Mouse (Mus musculus): ENCODE data around the gene Mrps23.

The Mrps23 gene

DNA sequence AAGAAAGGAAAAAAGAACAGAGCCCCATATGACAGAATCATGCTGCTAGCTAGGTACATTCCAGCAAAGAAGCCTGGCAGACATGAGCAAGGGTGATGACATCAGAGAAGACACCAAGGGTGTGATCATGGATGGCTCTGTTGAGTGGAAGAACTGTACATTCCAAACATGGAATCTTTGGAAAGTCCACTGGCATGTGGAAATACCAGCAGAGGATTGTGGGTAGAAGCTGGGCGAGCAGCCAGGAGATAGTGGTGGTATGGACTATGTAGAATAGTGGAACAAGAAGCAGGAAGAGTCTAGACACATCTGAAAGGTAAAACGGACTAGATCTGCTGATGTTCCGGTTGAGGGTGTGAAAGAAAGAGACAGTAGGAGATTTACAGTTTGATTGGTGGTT is 46.4 kb downstream of the Mrps23 start:
- DNase-seq (ENCODE audit: low spot score), result no peak

DNA sequence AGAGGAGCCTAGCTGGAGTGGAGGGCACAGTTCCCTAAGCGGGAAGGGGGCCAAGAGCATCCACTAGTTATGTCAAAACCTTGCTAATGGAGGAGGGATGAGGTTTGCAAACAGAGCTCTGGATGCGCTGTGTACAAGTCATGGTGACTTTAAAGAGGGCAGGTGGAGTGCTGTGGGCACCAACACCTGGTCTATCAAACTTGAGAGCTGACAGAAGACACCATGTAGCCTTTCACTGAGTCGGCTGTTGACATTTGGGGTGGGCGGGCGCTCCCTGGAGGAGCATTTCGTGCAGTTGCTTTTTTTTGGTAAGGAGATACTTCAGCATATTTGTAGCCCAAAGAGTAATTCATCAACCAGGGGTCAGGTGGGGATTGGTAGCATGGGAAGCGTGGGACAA is 47.1 kb downstream of the Mrps23 start:
- DNase-seq (ENCODE audit: low spot score), result no peak

DNA sequence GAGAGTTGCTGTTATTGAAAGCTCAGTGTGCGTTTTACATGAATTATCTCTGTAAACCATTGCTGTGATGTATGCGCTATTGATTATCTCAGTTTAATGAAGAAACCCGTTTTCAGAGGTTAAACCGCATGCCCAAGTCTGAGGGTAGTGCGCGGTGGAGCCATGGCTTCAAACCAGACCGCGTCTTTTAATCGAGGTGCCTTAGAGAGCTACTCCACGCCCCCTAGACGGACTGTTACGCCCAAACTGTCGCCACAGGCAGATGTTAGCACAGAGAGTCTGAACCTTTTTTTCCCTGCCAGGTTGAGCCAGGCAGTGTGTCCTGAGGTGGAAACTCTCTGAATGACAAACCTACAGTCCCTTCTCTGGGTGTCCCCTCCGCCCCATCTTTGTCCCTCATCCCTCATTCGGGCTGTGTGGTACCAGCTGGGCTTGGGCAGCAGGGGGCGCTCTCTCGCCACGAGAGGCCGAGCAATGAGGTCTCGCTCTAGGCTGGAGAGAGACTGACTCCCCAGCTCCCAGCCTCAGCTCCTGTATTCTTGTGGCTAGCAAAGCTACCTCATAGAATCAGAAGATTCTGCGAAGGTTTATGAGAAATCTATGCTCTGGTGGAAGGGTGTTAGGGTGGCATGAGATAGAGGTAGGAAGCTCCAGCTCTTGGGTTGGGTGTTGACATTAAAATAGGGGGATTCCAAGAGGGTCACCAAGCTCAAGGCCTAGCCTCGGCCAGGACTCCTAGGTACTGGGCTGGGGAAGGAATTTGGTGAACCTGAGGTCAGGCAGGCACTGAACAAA is 48.0 kb downstream of the Mrps23 start:
- DNase-seq (ENCODE audit: low spot score), result peak; percentile 66

DNA sequence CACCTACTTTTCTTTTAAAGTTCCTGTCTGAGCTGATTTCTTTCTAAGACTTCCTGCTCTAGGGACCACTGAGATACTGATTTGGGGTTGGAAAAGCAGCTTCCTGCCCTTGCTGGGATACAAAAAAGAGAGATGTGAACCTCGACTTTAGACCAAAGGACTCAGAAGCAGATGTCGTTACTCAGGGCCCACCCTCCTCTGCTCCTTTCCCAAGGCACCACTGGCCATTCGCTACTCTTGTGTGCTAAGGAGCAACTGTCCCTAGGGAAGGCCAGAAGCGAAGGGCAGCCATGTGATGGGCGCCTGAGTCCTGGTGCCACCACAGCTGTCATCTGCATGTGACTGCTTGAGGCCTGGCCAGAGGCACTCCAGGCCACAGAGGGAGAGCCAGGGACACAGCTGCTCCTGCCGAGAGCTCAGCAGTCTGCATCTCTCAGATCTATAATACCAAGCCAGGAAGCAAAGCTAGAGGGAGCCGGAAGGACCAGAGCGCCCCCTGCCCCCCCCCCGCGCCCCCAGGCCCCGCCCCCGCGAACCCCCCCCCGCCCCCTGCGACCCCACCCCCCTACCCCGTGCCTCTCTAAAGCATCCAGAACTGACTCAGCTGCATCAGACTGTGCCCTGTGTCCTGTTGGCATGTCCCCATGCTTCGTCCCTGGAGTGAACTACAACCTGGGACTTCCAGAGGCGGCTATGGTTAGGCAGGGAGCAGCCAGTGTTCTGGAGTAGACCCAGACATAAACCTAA is 48.8 kb downstream of the Mrps23 start:
- DNase-seq (ENCODE audit: low spot score), result no peak

DNA sequence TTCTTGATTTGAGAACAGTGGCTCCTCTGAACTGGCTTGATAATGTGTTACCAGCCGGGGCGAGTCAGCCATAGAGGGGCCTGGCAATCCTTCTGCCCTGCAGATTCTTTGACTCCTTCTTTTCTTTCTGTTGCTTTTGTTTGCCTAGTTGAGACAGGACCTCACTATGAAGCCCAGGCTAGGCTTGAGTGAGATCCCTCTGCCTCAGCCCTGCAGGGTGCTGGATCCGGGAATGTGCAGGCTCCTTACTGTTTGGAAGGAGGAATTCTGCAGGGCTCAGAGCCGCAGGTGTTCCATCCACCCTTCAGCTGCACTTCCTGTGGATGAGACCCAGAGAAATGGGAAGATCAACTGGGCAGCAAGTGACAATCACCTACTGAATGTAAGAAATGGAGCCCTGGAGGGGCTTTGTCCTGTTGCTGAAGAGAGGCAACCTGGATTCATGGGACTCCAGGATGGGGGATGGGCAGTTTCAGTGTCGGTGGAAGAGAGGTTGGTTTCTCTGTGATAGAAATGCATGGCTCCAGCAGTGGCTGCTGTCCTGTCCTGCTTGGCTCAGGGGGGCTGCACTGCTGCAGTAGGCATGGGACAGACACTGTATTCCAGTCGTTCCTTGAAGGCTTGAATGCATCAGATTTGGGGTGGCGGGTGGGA is 49.5 kb downstream of the Mrps23 start:
- no peak for DNase-seq (ENCODE audit: low spot score)

DNA sequence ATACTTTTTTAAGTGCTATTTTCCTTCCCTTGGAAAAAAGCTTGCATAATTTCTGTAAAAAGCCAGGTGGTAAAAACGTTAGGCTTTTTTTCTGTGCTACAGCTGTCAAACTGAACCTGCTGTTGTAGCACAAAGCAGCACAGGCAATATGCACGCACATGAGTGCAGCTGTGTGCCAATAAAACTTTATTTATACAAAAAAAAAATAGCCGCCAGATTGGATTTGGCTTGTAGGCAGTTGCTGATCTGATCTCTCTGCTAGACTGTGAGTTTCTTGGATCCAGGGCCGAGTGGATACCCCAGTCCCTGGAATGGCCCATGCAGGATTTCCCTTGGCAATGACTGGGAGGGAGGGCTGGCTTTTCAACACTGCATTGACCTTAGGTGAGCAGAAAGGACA is 53.5 kb downstream of the Mrps23 start:
- no peak for DNase-seq (ENCODE audit: low spot score)

DNA sequence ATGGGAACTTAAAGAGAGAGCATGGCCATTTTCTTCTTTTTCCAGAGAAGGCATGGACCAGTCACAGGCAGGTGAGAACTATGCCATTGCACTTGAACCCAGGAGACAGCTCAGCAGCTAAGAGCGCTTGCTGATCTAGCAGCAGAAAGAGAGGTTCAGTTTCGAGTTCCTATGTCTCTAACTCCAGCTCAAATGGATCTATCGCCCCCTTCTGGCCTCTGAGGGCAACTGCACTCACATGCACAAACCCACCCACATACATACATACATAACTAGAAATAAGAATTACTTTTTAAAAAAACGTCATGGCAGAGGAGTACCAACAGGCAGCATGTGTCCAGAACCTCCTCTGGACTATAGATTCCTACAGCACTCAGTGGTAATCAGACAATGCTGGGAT is 54.0 kb downstream of the Mrps23 start:
- DNase-seq (ENCODE audit: low spot score), result no peak

DNA sequence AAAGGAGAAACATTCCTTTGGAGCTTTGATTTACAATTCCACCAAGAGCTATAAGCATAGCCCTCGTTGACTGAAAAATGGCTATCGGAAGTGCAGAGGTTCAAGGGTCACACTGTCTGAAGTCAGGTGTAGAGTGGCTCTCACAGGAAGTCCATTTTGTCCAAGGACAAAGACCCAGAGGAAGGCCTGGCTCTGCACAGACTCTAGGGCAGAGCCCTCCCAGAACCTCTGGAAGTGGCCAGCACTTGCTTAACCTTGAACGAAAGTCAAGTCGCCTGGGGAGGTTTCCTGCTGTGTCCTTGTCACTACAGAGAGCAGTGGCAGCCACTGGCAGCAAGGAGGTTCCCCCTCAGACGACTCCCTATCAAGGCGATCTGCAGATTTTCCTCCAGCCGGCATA is 56.3 kb downstream of the Mrps23 start:
- DNase-seq (ENCODE audit: low spot score), result no peak

All from layer of hippocampus, adult 9-10 months (tissue).